Mouse (Mus musculus) CH12.LX (cell line): ENCODE data around the gene Vrk3.

Source experiments
- CTCF ChIP-seq, 2 experiments: IDR thresholded peaks in 1 of 2; conservative IDR thresholded peaks in 1 of 2; 2 replicates each; pipeline ENCODE4 v1.5.1; 2011 to 2012; ENCODE audit warnings: low read depth in 2 of 2, low read length in 2 of 2, improper control_type of control experiment in 1 of 2, inconsistent platforms in 1 of 2, mild to moderate bottlenecking in 1 of 2, moderate library complexity in 1 of 2
- EP300 ChIP-seq: IDR thresholded peaks from 2 replicates; pipeline ENCODE4 v1.6.1; 2011; ENCODE audit warnings: low read length, improper control_type of control experiment
- MAFK ChIP-seq: IDR thresholded peaks from 2 replicates; pipeline ENCODE4 v1.6.1; 2011; ENCODE audit warnings: low read length, improper control_type of control experiment; ENCODE audit not compliant: insufficient replicate concordance
- SMC3 ChIP-seq: IDR thresholded peaks from 2 replicates; pipeline ENCODE4 v1.6.1; 2011; ENCODE audit warnings: low read depth, low read length, improper control_type of control experiment

- TF ChIP-seq SMC3 = no peak
- no peak for TF ChIP-seq EP300
- no peak for TF ChIP-seq CTCF (conservative IDR thresholded peaks at IDR 0.05 in 1 of 2, IDR thresholded peaks at IDR 0.05 in 1 of 2; ENCODE audit: low read depth in 2 of 2, low read length in 2 of 2)
- no peak for TF ChIP-seq MAFK
Measured at GRCm38 (mm10) chr7:44823409-44823808, 75.2 kb downstream of the Vrk3 start.
